Mouse (Mus musculus): ENCODE measurements around the gene Lrrc61.

The Lrrc61 gene

DNA sequence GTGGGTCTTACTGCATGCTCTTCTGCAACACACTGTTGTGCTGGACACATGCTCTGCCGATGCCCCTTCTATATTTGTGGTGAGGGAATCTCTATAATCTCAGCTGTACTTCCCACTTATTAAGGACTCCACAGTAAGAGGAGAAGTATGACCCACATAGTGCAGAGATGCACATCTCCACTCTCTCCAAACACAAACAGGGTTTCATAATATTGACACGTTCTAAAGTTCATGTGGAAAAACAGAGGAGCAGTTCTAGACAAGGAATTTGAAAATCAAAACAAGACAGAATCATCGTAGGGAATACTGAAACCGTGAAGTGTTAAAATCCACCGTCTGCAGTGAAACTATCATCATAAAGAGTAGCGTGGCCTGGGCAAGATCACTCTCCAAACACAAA is 37.3 kb downstream of the Lrrc61 start:
- DNase-seq (ENCODE audit: low spot score in 2 of 2), result no peak

DNA sequence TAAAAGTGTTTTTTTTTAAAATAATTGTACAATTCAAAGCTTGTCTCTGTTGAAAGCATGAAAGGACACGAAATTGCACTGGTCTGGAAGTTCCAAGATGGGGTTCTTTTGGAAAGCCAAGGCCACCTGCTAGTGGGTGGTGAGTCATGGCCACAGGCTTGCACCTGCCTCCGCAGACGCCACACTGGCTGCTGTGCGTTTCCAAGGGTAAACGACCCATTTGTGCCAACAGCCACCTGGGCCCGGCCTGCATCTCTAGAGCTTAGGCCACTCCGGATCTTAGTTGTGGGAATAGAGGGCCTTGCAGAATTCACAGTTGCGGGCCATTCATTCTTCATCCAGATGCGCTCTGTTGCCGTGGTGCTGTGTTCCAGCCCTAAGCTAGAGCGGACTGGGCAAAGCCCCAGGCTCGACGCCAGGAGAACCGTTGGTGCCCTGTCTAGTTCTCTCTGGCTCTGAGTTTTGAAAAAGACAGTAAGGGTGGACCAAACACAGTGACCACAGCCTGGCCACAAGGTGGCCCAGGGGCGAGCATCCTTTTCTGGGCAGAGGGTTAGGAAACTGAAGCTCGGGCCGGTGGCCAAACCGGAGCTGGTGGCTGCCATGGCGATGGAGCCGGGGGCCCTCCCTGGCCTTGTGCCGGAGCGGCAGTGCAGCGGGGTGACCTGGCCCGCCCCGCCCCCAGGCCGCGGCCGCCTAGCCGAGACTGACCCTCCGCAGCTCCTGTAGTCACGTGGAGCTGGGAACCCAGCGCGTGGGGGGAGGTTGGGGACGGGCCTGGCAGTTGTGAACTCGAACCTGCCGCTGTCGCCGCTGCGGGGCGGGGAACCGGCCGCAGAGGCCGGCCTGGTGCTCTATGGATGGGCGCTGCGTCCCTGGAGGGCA is 38.8 kb downstream of the Lrrc61 start, which contains the start of the genes Repin1 and Gm44965:
Repin1 (plus strand) TSS at position 726 of the 885 bp plus-strand sequence.
Gm44965 (plus strand) TSS at position 784 of the 885 bp plus-strand sequence.
- peak; percentile 89 to 93 for DNase-seq (ENCODE audit: low spot score in 2 of 2)

DNA sequence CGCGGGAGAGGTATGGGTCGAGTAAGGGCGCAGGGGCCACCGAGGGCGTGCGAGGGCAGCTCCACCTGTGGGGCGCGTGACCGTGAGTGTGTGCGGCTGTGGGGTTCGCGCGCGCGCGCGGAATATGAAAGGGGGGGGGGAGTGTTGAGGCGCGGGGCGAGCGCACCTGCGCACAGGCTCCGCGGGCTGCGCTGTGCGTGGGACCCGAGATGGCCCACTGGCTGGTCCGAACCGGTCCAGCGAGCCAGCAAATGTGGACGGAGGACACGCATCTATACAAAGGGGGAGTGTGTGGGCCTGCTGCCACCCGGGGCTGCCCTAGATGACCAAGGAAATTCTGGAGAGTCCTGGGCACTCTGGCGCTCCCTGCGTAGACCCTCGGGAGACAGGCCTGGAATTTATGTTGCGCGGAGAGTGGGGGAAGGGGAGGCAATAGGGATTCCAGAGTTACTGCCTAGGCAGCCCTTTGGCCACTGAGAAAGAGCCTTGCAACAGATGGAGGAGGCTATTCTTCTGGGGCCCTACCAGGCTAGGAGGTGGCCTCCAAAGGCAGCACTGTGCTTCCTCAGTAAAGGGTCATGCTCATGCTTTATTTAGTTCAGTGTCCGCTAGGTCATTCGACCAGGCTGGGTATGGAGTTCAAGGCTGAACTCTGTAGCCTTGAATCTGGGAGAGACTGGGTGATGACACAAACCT is 39.6 kb downstream of the Lrrc61 start:
- peak in 1 of 2 experiments; percentile 47 for DNase-seq (ENCODE audit: low spot score in 2 of 2)

- DNase-seq (ENCODE audit: low spot score in 2 of 2), result no peak
These were observed 40.7 kb downstream of the Lrrc61 start for GRCm38 (mm10) chr6:48595278-48595677.

GRCm38 (mm10) chr6:48596545-48597232 is 42.1 kb downstream of the Lrrc61 start:
- no peak for DNase-seq (ENCODE audit: low spot score in 2 of 2)

DNA sequence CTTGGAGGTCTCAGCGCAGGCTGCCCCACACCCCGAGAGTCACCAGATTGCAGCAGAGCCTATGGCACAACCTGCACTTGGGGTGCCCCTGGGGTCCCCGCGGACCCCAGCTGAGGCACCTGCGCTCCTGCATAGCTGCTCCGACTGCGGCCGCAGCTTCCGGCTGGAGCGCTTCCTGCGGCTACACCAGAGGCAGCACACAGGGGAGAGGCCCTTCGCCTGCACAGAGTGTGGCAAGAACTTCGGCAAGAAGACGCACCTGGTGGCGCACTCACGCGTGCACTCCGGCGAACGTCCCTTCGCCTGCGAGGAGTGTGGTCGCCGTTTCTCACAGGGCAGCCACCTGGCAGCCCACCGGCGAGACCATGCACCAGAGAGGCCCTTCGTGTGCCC is 42.6 kb downstream of the Lrrc61 start:
- DNase-seq (ENCODE audit: low spot score in 2 of 2), result no peak

GRCm38 (mm10) chr6:48600594-48600993 is 46.0 kb downstream of the Lrrc61 start:
- DNase-seq (ENCODE audit: low spot score in 2 of 2), result no peak

- peak; percentile 89 to 94 for DNase-seq (ENCODE audit: low spot score in 2 of 2)
These were observed 46.9 kb downstream of the Lrrc61 start, which contains the start of gene Zfp775 for GRCm38 (mm10) chr6:48601271-48602079. Zfp775 (plus strand) TSS chr6:48602063.

GRCm38 (mm10) chr6:48602080-48602741 is 47.6 kb downstream of the Lrrc61 start:
- DNase-seq (ENCODE audit: low spot score in 2 of 2), result peak in 1 of 2 experiments; percentile 46

GRCm38 (mm10) chr6:48608124-48608523 is 53.5 kb downstream of the Lrrc61 start:
- DNase-seq (ENCODE audit: low spot score in 2 of 2), result no peak

DNA sequence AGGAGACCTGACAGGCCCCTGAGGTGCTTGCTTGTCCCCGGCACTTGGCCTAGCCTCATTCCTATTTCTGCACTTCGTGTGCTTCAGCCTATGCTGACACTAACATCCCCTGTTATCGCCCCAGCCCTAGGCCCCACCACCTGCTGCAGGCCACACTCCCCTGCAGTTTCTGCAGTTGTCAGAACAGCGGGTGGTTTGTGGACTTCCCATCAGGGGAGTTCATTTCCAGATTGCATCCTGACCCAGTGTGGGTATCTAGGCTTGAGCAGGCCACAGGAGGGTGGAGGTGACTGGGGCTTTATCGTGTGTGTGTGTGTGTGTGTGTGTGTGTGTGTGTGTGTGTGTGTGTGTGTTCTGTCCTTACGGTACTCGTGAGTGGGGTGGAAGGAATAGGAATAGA is 54.9 kb downstream of the Lrrc61 start:
- no peak for DNase-seq (ENCODE audit: low spot score in 2 of 2)

DNA sequence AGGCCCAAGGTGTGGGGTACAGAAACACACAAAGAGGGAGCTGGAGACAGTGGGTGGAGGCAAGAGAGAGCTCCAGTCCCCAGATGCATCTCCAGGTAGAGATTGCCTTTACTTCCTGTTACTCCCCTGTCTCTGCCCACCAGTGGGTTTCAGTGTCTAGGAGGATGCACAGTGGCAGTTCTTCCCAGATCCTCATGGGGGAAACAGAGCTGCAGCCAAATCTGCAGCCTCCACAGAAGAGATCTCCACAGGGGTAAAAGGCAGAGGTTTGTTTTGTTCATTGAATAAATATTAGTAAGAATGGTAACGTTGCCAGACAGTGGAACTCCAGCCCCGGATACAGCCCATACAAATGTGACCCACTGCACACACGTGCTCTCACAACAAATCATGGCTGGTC is 56.1 kb downstream of the Lrrc61 start:
- no peak for DNase-seq (ENCODE audit: low spot score in 2 of 2)

- DNase-seq (ENCODE audit: low spot score in 2 of 2), result no peak
These were observed 58.9 kb downstream of the Lrrc61 start for GRCm38 (mm10) chr6:48613464-48613863.

- no peak for DNase-seq (ENCODE audit: low spot score in 2 of 2)
These were observed 60.2 kb downstream of the Lrrc61 start for GRCm38 (mm10) chr6:48614756-48615155.

- DNase-seq (ENCODE audit: low spot score in 2 of 2), result no peak
These were observed 65.4 kb downstream of the Lrrc61 start for GRCm38 (mm10) chr6:48620031-48620430.

Measured in urinary bladder, adult 18-20 months (tissue).